Mouse (Mus musculus): ENCODE results near the gene Parp3. TPM values are rescaled to one million over a fixed set of nuclear protein-coding genes. Genes with fewer than 3 reads are reported as not detected.

Parp3 gene
- polyA plus RNA-seq, 1 experiment from 2014 or later, result 0.41 TPM

- Histone ChIP-seq H3K27ac (replicated peaks) (no peak overlapping the region), H3K36me3 (no peaks in the 10 kb centered on the region), H3K4me2 (replicated peaks) (no peak overlapping the region), H3K9ac (replicated peaks) (no peak overlapping the region), H3K4me1 (peaks cover 30% of the 10 kb centered on the region), H3K4me3 (no peak overlapping the region), H3K27me3 (no peaks in the 10 kb centered on the region), H3K9me3 (no peaks in the 10 kb centered on the region)
- no peak for ATAC-seq (replicated peaks)
- WGBS, result 81% methylated on average over 5 of the region's 5 CpGs
These were observed 3.0 kb downstream of the Parp3 start for GRCm38 (mm10) chr9:106473753-106474105.

GRCm38 (mm10) chr9:106473081-106473752 lies 3.5 kb downstream of the Parp3 start:
- H3K4me1 ChIP-seq, result peaks cover 25% of the 10 kb centered on the region
- no peak overlapping the region for H3K27ac ChIP-seq (replicated peaks)
- no peaks in the 10 kb centered on the region for H3K27me3 ChIP-seq
- 91% methylated on average over 16 of the region's 16 CpGs for WGBS
- H3K9me3 ChIP-seq, result no peaks in the 10 kb centered on the region
- H3K9ac ChIP-seq (replicated peaks), result no peak overlapping the region
- no peak overlapping the region for H3K4me2 ChIP-seq (replicated peaks)
- no peak overlapping the region for H3K4me3 ChIP-seq
- no peaks in the 10 kb centered on the region for H3K36me3 ChIP-seq
- ATAC-seq (replicated peaks), result no peak

GRCm38 (mm10) chr9:106472321-106472720 lies 4.4 kb downstream of the Parp3 start:
- WGBS, result 73% methylated on average over 4 of the region's 4 CpGs
- Histone ChIP-seq H3K9ac (replicated peaks) (no peak overlapping the region), H3K27me3 (no peaks in the 10 kb centered on the region), H3K4me1 (peaks cover 17% of the 10 kb centered on the region), H3K36me3 (no peaks in the 10 kb centered on the region), H3K4me3 (no peak overlapping the region), H3K9me3 (no peaks in the 10 kb centered on the region), H3K4me2 (replicated peaks) (no peak overlapping the region), H3K27ac (replicated peaks) (no peak overlapping the region)
- no peak for ATAC-seq (replicated peaks)

GRCm38 (mm10) chr9:106471892-106472291 lies 4.9 kb downstream of the Parp3 start:
- Histone ChIP-seq H3K9ac (replicated peaks) (no peak overlapping the region), H3K4me3 (no peak overlapping the region)
- ATAC-seq (replicated peaks), result no peak

GRCm38 (mm10) chr9:106470991-106471750 lies 5.6 kb downstream of the Parp3 start:
- WGBS, result 63% methylated on average over 14 of the region's 14 CpGs
- H3K36me3 ChIP-seq, result no peaks in the 10 kb centered on the region
- no peak for ATAC-seq (replicated peaks)

More at GRCm38 (mm10) chr9:106471892-106472291, 4.9 kb downstream of the Parp3 start:
- H3K4me1 ChIP-seq, result peaks cover 17% of the 10 kb centered on the region
- WGBS, result 11% methylated on average over 5 of the region's 5 CpGs
- no peaks in the 10 kb centered on the region for H3K27me3 ChIP-seq
- H3K4me2 ChIP-seq (replicated peaks), result no peak overlapping the region
- no peaks in the 10 kb centered on the region for H3K36me3 ChIP-seq
- H3K9me3 ChIP-seq, result no peaks in the 10 kb centered on the region
- no peak overlapping the region for H3K27ac ChIP-seq (replicated peaks)

GRCm38 (mm10) chr9:106469776-106470175 lies 7.0 kb downstream of the Parp3 start:
- Histone ChIP-seq H3K4me1 (peaks cover 21% of the 10 kb centered on the region), H3K4me3 (no peak overlapping the region), H3K27ac (replicated peaks) (no peak overlapping the region), H3K36me3 (no peaks in the 10 kb centered on the region), H3K27me3 (no peaks in the 10 kb centered on the region), H3K9ac (replicated peaks) (no peak overlapping the region), H3K4me2 (replicated peaks) (no peak overlapping the region), H3K9me3 (no peaks in the 10 kb centered on the region)
- 73% methylated on average over 9 of the region's 9 CpGs for WGBS
- ATAC-seq (replicated peaks), result no peak

More at GRCm38 (mm10) chr9:106470991-106471750, 5.6 kb downstream of the Parp3 start:
- H3K4me1 ChIP-seq, result peaks cover 13% of the 10 kb centered on the region
- H3K9me3 ChIP-seq, result no peaks in the 10 kb centered on the region
- no peaks in the 10 kb centered on the region for H3K27me3 ChIP-seq
- H3K4me3 ChIP-seq, result no peak overlapping the region
- H3K9ac ChIP-seq (replicated peaks), result no peak overlapping the region
- no peak overlapping the region for H3K27ac ChIP-seq (replicated peaks)
- no peak overlapping the region for H3K4me2 ChIP-seq (replicated peaks)

- no peaks in the 10 kb centered on the region for H3K9me3 ChIP-seq
- 83% methylated on average over 6 of the region's 6 CpGs for WGBS
These were observed 7.4 kb downstream of the Parp3 start for GRCm38 (mm10) chr9:106469317-106469716.

GRCm38 (mm10) chr9:106467746-106468145 lies 9.0 kb downstream of the Parp3 start:
- Histone ChIP-seq H3K9me3 (no peaks in the 10 kb centered on the region), H3K9ac (replicated peaks) (no peak overlapping the region), H3K4me3 (no peak overlapping the region), H3K36me3 (peaks cover 8% of the 10 kb centered on the region), H3K27me3 (no peaks in the 10 kb centered on the region), H3K27ac (replicated peaks) (no peak overlapping the region), H3K4me2 (replicated peaks) (no peak overlapping the region), H3K4me1 (peaks cover 19% of the 10 kb centered on the region)
- no peak for ATAC-seq (replicated peaks)
- 85% methylated on average over 7 of the region's 7 CpGs for WGBS

More at GRCm38 (mm10) chr9:106469317-106469716, 7.4 kb downstream of the Parp3 start:
- H3K4me2 ChIP-seq (replicated peaks), result no peak overlapping the region
- H3K27ac ChIP-seq (replicated peaks), result no peak overlapping the region
- H3K4me3 ChIP-seq, result no peak overlapping the region
- no peaks in the 10 kb centered on the region for H3K36me3 ChIP-seq
- peaks cover 21% of the 10 kb centered on the region for H3K4me1 ChIP-seq
- no peaks in the 10 kb centered on the region for H3K27me3 ChIP-seq
- no peak overlapping the region for H3K9ac ChIP-seq (replicated peaks)
- ATAC-seq (replicated peaks), result no peak

- Histone ChIP-seq H3K9ac (replicated peaks) (no peak overlapping the region), H3K27me3 (no peaks in the 10 kb centered on the region), H3K4me3 (no peak overlapping the region), H3K4me1 (peaks cover 19% of the 10 kb centered on the region), H3K4me2 (replicated peaks) (no peak overlapping the region), H3K9me3 (no peaks in the 10 kb centered on the region), H3K36me3 (peaks cover 17% of the 10 kb centered on the region), H3K27ac (replicated peaks) (no peak overlapping the region)
- 91% methylated on average over 6 of the region's 6 CpGs for WGBS
- no peak for ATAC-seq (replicated peaks)
These were observed 10.0 kb downstream of the Parp3 start for GRCm38 (mm10) chr9:106466721-106467120.

GRCm38 (mm10) chr9:106465571-106466200 lies 11.1 kb downstream of the Parp3 start, which contains the start of gene Gpr62:
Gpr62 (minus strand) TSS chr9:106465938.
- Histone ChIP-seq H3K4me2 (replicated peaks) (peak within 1 kb of the TSS; percentile 75), H3K27ac (replicated peaks) (peak within 1 kb of the TSS; percentile 70), H3K36me3 (peaks cover 25% of the 10 kb centered on the region), H3K9me3 (no peaks in the 10 kb centered on the region), H3K27me3 (no peaks in the 10 kb centered on the region), H3K4me1 (peaks cover 19% of the 10 kb centered on the region), H3K9ac (replicated peaks) (peak within 1 kb of the TSS; percentile 59), H3K4me3 (peak within 1 kb of the TSS; percentile 45)
- peak; percentile 56 for ATAC-seq (replicated peaks)
- WGBS, result 25% methylated on average over 26 of the region's 26 CpGs

- 1% methylated on average over 91 of the region's 99 CpGs for WGBS
These were observed 11.8 kb downstream of the Parp3 start for GRCm38 (mm10) chr9:106464751-106465541.

More at GRCm38 (mm10) chr9:106464751-106465541, 11.8 kb downstream of the Parp3 start:
- H3K36me3 ChIP-seq, result peaks cover 31% of the 10 kb centered on the region
- H3K4me3 ChIP-seq, result peak overlapping the region; percentile 45
- H3K4me2 ChIP-seq (replicated peaks), result peak overlapping the region; percentile 75
- H3K27me3 ChIP-seq, result no peaks in the 10 kb centered on the region
- peak overlapping the region; percentile 59 for H3K9ac ChIP-seq (replicated peaks)
- H3K9me3 ChIP-seq, result no peaks in the 10 kb centered on the region
- H3K27ac ChIP-seq (replicated peaks), result peak overlapping the region; percentile 70
- peak; percentile 83 for ATAC-seq (replicated peaks)
- peaks cover 25% of the 10 kb centered on the region for H3K4me1 ChIP-seq
